Mouse (Mus musculus): ENCODE measurements around the gene Col19a1.

The Col19a1 gene

DNA sequence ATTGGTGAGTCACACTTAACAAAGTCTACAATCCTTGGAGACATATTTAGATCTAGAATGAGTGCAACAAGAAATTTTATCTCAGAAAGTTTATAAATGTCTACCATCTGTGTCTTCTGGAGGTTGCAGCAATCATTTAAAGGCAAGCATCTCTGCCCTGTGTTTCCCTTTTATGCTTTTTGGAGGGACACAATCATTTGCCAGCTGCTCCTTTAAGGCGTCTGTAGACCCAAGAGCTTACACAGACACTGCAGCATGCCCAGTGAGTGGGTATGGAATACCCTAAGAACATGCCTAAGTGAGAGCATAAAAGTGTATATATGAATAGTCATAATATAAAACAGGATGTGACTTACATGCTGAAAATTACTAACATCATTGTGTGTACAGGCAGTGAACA, 357.7 kb downstream of the Col19a1 start:
- DNase-seq (ENCODE audit: low spot score in 2 of 2), result no peak

DNA sequence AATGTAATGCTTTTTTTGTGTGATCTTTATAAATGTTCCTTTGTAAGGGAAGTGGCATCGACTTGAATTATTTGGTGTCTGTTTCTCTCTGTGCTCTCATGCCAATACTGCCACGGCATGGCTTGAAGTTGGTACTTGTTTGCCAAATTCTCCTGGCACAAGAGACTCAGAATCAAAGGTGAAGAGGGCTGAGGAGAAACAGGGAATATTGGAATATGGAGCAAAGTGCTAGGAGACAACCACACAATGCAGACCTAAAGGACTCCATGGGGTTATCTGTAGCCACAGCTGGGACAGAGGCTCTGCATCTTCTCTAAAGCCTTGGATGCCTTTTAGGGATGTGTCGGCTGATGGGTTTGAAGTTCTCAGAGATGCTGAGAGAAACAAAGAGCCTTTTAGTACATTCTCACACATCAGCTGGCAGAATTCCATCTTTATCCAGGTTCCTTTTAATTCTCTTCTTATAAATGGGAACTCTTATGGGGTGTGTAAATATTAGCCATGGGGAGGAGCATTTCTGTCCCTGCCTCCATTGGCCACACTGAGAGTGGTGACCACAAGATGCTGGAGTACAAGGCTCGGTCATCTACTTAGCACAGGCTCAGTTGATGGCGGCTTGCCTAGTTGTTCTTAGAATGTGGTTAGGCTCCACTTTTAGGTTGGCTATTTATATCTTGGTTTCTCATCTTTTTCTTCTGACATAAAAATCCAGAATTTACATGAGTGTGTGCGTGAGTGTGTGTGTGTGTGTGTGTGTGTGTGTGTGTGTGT, 360.1 kb downstream of the Col19a1 start:
- DNase-seq (ENCODE audit: low spot score in 2 of 2), result no peak

DNA sequence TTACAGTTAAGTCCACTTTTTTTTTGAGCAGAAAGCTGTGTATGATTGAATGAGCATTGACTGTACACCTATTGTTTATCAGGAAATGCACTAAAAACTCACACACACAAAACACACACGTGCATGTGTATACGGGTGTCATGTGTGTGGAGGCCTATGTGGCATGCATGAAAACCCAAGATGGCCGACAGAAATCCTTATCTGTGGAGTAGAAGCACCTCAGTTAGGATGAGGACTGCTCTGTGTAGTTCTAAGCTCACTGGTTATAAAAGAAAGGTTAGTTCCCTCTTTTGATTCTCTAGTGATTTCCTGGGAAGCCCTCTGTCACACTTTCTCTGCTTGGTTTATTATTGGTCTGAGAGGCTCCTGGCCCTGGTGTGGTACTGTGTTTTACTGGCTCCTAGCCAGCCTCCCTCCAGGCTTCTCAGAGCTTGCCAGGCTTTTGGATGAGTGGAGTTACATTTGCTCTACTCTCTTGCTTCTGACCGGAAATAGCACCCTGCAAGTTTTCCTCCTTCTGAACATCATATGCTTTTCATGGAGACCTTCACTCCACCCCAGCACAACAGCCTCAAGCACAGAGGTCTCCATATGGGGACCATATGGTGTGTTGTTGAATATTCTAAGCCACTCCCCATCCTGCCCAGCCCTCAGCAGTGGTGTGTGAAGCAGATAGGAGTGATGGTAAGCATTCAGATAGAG, 361.3 kb downstream of the Col19a1 start:
- no peak for DNase-seq (ENCODE audit: low spot score in 2 of 2)

DNA sequence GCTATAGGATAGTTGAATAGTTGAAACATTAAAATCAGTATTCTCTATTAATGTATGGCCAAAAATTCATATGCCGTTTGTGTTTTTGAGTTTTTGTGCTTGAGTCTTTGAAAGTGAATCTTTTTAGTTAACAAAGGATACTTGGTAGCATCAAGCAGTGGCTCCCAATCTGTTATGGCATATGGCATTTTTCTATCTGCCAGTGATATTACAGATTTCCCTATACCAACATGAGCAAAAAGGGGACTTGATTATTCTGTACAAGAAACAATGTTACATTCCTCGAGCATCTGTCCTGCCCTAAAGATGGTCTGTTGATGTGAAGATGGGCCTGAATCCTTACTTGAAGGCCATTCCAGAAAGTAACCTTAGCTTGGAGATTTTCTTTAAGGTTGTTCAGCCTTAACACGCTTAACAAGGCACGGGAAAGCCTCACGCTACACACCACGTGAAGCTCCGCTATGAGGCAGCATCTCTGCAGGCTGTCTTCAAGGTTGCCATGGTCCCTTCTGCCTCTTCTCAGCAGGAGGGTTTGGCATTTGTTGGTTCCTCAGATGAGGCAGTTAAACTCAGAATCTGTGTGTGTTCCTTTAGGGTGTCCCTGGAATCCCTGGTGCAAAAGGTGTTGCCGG, 364.2 kb downstream of the Col19a1 start:
- no peak for DNase-seq (ENCODE audit: low spot score in 2 of 2)

DNA sequence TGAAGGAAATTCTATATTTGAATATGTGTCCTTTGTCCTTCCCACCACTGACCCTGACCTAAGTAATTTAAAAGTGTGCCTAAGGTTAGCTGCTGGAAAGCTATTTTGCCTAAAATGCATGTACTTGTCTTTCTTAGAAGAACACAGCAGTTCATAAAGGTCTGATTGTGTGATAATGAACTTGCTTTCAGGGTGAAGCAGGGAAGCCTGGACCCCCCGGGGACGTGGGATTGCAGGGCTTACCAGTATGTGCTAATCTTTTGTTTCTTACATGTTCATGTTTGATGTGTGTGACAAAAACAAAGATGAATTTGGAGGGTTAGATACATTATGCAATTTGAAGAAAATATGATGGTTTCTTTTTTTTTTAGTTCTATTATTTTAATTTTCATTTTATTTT, 365.0 kb downstream of the Col19a1 start:
- no peak for DNase-seq (ENCODE audit: low spot score in 2 of 2)

DNA sequence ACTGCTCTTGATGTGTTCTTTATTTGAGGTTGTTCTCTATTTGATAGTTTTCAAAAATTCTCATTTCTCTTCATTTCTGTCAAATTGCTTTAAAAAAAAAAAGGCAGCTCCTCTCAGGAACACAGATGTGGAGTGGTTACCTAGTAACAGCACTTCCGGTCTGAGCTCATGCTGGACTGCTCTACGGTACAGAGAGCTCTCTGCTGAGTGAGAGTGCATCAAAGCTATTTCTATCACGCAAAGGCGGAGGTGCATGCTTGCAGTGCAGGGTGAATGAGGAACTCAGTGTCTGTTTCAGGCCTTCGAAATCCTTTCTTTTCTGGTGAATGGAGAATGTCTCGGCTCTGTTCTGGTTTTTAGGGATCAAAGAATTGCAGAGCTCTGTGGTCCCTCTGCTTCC, 368.2 kb downstream of the Col19a1 start:
- DNase-seq (ENCODE audit: low spot score in 2 of 2), result no peak

Measured in spleen, postnatal 36 days (tissue).